Mouse (Mus musculus) kidney, postnatal 36 days (tissue): ENCODE measurements around the gene Rab32.
"Not testable (repeated sequence)": the region's sequence is repeated elsewhere in the genome, so short reads cannot be mapped to it uniquely, and the experiment has no call there.

Experiments
- DNase-seq, 2 experiments: peaks; one replicate each; pipeline ENCODE4 v3.0.0; 2021 to 2022; ENCODE audit warnings: mixed read lengths in 2 of 2

Rab32 gene

GRCm38 (mm10) chr10:10557570-10558336 lies at the start of gene Rab32:
TSS of gene Rab32 (minus strand) at chr10:10558265.
- DNase-seq, result peak; percentile 92 to 98

- DNase-seq, result no peak
These were observed 42.7 kb upstream of the Rab32 start for GRCm38 (mm10) chr10:10600771-10601170.

DNA sequence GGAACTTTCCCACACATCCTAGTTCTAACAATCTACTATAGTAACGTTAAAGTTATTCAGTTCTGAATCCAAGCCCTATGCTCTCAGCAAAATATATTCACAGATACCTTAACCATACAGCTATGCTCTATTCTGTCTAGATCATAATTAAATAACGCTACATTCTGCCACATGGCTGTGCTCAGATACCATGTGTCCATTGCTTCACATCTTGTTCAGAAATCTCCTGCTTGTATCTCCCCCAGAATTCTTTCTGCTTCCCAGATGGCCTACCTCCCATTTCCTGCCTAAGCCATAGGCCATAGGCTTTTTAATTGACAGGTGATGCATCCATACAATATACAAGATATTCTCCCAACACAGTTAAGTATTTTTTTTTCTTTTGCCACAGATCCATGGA lies 39.4 kb upstream of the Rab32 start:
- DNase-seq, result not testable (repeated sequence)

DNA sequence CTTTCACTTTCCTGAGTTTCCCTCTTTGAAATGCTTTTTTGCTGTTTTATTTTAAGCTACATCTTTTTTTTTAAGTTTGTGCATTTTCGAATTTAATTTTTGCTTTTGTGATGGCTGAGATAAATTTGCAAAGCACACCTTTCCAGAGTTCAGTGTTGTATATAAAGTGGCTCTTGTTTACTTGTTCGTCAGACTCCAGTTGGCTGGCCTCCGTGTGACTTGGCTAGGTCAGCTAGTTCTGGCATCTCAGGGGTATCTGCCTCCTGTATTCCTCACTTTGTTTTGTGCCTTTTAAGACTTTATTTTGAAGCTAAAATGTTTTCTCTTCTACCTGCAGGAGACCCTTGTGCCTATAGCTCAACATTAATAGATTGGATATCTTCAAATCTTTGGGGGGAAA lies 22.7 kb upstream of the Rab32 start:
- no peak for DNase-seq

DNA sequence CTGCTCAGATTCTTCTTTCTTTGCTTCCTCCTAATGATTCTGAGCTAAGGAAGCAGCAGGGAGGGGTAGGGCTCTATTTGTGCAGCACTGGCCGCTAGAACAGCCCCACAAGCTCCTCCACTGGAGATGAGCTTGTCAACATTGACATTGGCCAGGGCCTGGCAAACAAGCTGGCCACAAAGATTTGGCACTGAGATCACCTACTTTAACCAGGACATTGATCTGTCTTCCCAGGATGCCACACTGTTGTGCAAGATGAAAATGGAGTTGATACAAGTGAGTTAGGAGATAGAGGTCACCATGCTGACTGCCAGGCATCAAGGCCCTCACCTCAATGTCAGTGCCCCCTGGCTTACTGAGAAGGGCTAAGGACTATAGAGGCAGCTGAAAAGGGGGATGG lies 21.8 kb upstream of the Rab32 start:
- DNase-seq, result no peak

- DNase-seq, result no peak
These were observed 259 bp upstream of the Rab32 start for GRCm38 (mm10) chr10:10558337-10558711.

DNA sequence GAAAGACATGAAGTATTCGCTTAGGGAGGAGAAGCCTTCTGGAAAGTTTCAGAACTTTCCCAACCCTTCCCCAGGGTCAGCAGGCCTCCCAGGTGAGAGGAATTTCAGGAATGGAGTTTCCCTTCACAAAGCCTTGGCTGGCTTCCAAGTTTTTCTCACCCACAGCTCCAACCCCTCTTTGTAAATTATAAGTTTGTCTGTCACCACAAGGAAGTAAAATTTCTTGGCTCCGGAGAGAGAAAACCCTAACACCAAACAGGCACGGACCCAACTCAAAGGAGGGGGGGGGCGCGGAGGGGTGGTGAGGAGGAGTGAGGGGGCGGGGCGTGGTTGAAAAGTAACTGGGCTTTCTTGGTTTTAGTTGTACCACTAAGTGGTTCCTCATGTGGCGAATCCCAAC lies 980 bp downstream of the Rab32 start:
- DNase-seq, result peak; percentile 71 to 87

- DNase-seq, result no peak
These were observed 2.4 kb downstream of the Rab32 start for GRCm38 (mm10) chr10:10555676-10556075.

- DNase-seq, result no peak
These were observed 2.8 kb downstream of the Rab32 start for GRCm38 (mm10) chr10:10555221-10555620.

DNA sequence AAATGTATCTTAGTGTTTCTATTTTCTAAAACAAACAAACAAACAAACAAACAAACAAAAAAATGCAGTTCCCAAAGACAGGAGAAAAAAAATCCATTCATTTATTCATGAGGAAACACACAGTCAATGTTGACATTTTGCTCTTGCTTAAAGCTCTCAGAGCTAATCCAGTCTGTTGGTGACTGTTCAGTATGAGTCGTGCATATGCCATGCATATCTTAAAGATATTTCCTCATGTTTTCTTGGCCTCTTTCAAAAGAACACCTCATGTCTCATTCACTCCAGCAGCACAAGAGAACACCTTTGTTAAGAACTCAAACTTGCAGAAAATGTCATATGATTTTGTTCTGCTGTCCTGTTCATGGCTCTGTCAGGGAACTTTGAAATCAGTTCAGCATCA lies 7.9 kb downstream of the Rab32 start:
- no peak for DNase-seq

DNA sequence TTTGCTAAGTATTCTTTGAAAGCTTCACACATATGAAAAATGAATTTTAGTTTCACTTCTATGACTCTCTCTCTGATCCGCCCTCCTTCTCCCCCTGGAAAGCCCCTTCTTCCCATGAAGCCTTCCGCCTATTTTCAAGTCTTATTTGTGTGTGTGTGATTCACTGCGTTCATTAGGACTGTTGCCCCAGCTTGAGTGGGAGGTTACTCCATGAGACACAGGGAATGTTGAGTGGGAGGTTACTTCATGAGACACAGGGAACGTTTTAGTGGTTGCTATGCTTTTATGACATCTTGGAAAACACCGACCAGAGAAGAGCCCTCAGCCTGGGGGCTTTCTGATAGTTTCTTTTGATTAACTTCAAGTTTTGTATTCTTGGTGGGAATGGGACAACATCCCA lies 11.4 kb downstream of the Rab32 start:
- DNase-seq, result no peak

GRCm38 (mm10) chr10:10544955-10545354 lies 13.1 kb downstream of the Rab32 start:
- no peak for DNase-seq
